Mouse (Mus musculus): ENCODE measurements at regions not wholly inside any gene's neighbourhood (a gene's known extent, or its start where the extent isn't known, plus 50 kb on each side); places are given as distances from the start of the nearest gene placed in this dataset.

DNA sequence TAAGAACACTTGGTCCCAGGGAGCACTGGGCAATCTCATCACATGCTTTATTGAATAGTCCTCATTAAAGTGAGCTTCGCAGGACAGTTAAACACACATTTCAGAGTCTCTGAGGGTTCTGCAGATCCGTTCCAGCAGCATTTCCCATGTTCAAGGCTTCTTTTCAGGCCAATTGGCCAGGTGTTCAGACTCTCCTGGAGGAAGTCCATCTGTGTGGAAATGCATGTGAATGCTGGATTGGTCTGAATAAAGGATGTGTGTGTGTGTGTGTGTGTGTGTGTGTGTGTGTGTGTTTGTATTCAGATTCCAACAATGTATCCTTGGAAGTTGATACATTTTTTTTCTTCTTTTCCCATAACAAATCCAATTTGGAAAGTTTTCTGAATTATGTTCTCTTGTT is 250.6 kb downstream of the Ankrd50 start:
- Histone ChIP-seq H3K27me3 (ENCODE audit: control insufficient read depth in 1 of 2, insufficient read depth in 2 of 2, low read length in 2 of 2) (no peaks in the 10 kb centered on the region), H3K79me2 (ENCODE audit: control insufficient read depth, insufficient read depth, low read length, poor library complexity) (no peaks in the 10 kb centered on the region), H3K36me3 (ENCODE audit: control insufficient read depth in 1 of 2, insufficient read depth in 2 of 2, low read length in 2 of 2) (no peaks in the 10 kb centered on the region), H3K9ac (ENCODE audit: control insufficient read depth, low read depth, low read length, poor library complexity, severe bottlenecking) (no peak overlapping the region), H3K9me3 (replicated peaks; ENCODE audit: insufficient read depth, low read length) (no peaks in the 10 kb centered on the region), H3K4me1 (ENCODE audit: control insufficient read depth in 1 of 2, insufficient read depth in 2 of 2, low read length in 2 of 2) (no peaks in the 10 kb centered on the region), H3K27ac (ENCODE audit: control insufficient read depth, low read depth, low read length) (no peak overlapping the region), H3K4me3 (ENCODE audit: control insufficient read depth in 1 of 2, insufficient read depth in 1 of 2, low read depth in 2 of 2, low read length in 2 of 2) (no peak overlapping the region)
- no peak for TF ChIP-seq POLR2AphosphoS2 (IDR thresholded peaks at IDR 0.05; ENCODE audit: low read length)
- no peak for TF ChIP-seq POLR2AphosphoS5 (IDR thresholded peaks at IDR 0.05; ENCODE audit: borderline replicate concordance, low read depth, low read length)
- TF ChIP-seq ZC3H11A (IDR thresholded peaks at IDR 0.05; ENCODE audit: low read depth, low read length): no peak
- no peak for TF ChIP-seq TCF12 (IDR thresholded peaks at IDR 0.05; ENCODE audit: low read depth, low read length)
- no peak for TF ChIP-seq POLR2A (IDR thresholded peaks at IDR 0.05; ENCODE audit: control insufficient read depth in 1 of 2, insufficient read depth in 1 of 2, low read depth in 1 of 2, low read length in 2 of 2, poor library complexity in 1 of 2)
- TF ChIP-seq GATA1 (IDR thresholded peaks at IDR 0.05; ENCODE audit: low read depth, low read length): no peak
- no peak for TF ChIP-seq CTCF (IDR thresholded peaks at IDR 0.05 in 2 of 3, conservative IDR thresholded peaks at IDR 0.05 in 1 of 3; ENCODE audit: control insufficient read depth in 1 of 3, insufficient read depth in 1 of 3, low read depth in 2 of 3, low read length in 3 of 3, poor library complexity in 1 of 3, severe bottlenecking in 1 of 3)
- TF ChIP-seq JUND (IDR thresholded peaks at IDR 0.05; ENCODE audit: low read depth, low read length): no peak
- TF ChIP-seq MAZ (IDR thresholded peaks at IDR 0.05; ENCODE audit: low read depth, low read length): no peak
- TF ChIP-seq ZMIZ1 (IDR thresholded peaks at IDR 0.05; ENCODE audit: low read depth, low read length): no peak
- DNase-seq (ENCODE audit: low read depth, low spot score): no peak

DNA sequence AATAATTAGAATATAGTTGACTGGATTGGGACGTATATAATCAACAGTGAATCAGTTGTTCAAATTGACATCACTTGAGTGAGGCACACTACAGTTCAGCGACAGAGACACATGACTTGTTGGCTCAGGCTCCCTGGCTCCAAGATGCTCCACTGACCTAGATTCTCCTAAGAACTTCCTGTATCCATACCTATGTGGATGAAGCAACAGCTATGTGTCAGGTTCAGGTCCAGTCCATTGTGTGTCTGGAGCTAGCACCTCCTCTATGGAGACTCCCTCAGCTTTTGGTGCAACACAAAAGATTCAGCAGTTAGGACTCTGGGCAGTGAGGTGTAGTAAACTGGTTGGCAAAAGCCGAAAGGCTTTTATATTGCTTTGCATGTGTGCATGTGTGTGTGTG is 251.6 kb downstream of the Ankrd50 start:
- no peak overlapping the region for H3K9ac ChIP-seq (ENCODE audit: control insufficient read depth, low read depth, low read length, poor library complexity, severe bottlenecking)
- no peaks in the 10 kb centered on the region for H3K36me3 ChIP-seq (ENCODE audit: control insufficient read depth in 1 of 2, insufficient read depth in 2 of 2, low read length in 2 of 2)
- H3K9me3 ChIP-seq (replicated peaks; ENCODE audit: insufficient read depth, low read length): no peaks in the 10 kb centered on the region
- H3K27ac ChIP-seq (ENCODE audit: control insufficient read depth, low read depth, low read length): no peak overlapping the region
- no peaks in the 10 kb centered on the region for H3K4me1 ChIP-seq (ENCODE audit: control insufficient read depth in 1 of 2, insufficient read depth in 2 of 2, low read length in 2 of 2)
- no peaks in the 10 kb centered on the region for H3K79me2 ChIP-seq (ENCODE audit: control insufficient read depth, insufficient read depth, low read length, poor library complexity)
- DNase-seq (ENCODE audit: low read depth, low spot score): no peak
- TF ChIP-seq MAFK (IDR thresholded peaks at IDR 0.05; ENCODE audit: borderline replicate concordance, low read depth, low read length) (no peak), POLR2AphosphoS2 (IDR thresholded peaks at IDR 0.05; ENCODE audit: low read length) (no peak), POLR2AphosphoS5 (IDR thresholded peaks at IDR 0.05; ENCODE audit: borderline replicate concordance, low read depth, low read length) (no peak), EP300 (IDR thresholded peaks at IDR 0.05; ENCODE audit: low read depth in 1 of 2, low read length in 2 of 2) (no peak)
- H3K4me3 ChIP-seq (ENCODE audit: control insufficient read depth in 1 of 2, insufficient read depth in 1 of 2, low read depth in 2 of 2, low read length in 2 of 2): no peak overlapping the region
- H3K27me3 ChIP-seq (ENCODE audit: control insufficient read depth in 1 of 2, insufficient read depth in 2 of 2, low read length in 2 of 2): no peaks in the 10 kb centered on the region

DNA sequence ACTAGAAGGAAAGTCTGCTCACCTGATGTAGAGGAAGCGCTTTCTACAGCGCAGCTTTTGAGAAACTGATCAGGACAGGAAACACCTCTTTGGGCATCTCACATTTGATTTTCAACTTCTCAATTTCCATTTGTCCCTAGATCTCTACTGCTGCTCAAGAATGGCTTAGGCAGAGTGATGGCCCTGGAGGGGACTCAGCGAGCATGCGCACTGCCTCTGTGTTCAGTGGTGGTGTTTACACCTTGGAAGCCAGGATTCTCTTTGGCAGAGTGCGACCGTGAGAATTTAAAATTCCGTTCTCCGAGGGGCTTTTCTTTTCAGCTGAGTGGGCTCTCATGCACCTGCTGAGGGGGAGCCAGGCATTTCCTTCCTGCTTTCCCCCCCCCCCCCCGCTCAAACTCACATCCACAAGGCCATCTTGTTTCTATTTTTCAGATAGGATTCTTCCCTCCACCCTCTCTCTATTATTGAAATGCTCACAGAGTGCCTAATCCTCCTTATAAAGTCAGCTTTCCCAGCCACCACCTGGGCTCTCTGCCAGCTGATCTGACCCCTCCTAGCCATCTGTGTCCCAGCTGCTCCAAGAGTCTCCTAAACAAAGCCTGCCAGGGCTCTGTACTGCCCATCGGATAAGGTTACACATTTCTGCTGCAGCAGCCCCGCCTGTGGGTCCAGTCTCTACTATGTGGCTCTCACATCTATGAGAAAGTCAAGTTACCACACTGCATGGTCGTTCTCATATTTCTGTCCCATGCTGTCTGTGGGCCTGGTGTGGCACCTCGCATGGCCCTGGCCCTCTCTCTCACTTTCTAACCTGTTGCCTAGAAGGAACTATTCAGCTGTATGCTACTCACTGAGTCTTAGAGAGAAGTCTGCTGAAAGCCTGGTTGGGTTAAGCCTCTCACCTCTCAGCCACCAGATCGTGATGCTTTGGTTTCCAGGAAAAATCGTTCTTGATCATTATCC is 252.2 kb downstream of the Ankrd50 start:
- no peak for DNase-seq (ENCODE audit: low read depth, low spot score)
- no peak for TF ChIP-seq USF2 (IDR thresholded peaks at IDR 0.05; ENCODE audit: borderline replicate concordance in 1 of 2, insufficient read depth in 1 of 2, low read depth in 1 of 2, low read length in 2 of 2)
- TF ChIP-seq SIN3A (IDR thresholded peaks at IDR 0.05; ENCODE audit: low read length): no peak
- no peak for TF ChIP-seq MAX (IDR thresholded peaks at IDR 0.05; ENCODE audit: low read length)
- no peak for TF ChIP-seq NELFE (IDR thresholded peaks at IDR 0.05; ENCODE audit: low read depth, low read length)
- no peak for TF ChIP-seq POLR2AphosphoS2 (IDR thresholded peaks at IDR 0.05; ENCODE audit: low read length)
- no peak for TF ChIP-seq CHD2 (IDR thresholded peaks at IDR 0.05; ENCODE audit: low read length)
- no peak overlapping the region for H3K27ac ChIP-seq (ENCODE audit: control insufficient read depth, low read depth, low read length)
- no peaks in the 10 kb centered on the region for H3K4me1 ChIP-seq (ENCODE audit: control insufficient read depth in 1 of 2, insufficient read depth in 2 of 2, low read length in 2 of 2)
- no peak overlapping the region for H3K9ac ChIP-seq (ENCODE audit: control insufficient read depth, low read depth, low read length, poor library complexity, severe bottlenecking)
- H3K9me3 ChIP-seq (replicated peaks; ENCODE audit: insufficient read depth, low read length): no peaks in the 10 kb centered on the region
- H3K79me2 ChIP-seq (ENCODE audit: control insufficient read depth, insufficient read depth, low read length, poor library complexity): no peaks in the 10 kb centered on the region
- H3K4me3 ChIP-seq (ENCODE audit: control insufficient read depth in 1 of 2, insufficient read depth in 1 of 2, low read depth in 2 of 2, low read length in 2 of 2): no peak overlapping the region
- H3K27me3 ChIP-seq (ENCODE audit: control insufficient read depth in 1 of 2, insufficient read depth in 2 of 2, low read length in 2 of 2): no peaks in the 10 kb centered on the region
- H3K36me3 ChIP-seq (ENCODE audit: control insufficient read depth in 1 of 2, insufficient read depth in 2 of 2, low read length in 2 of 2): no peaks in the 10 kb centered on the region
